Mouse (Mus musculus): ENCODE results near the gene D430042O09Rik. TPM values are rescaled to one million over a fixed set of nuclear protein-coding genes. Genes with fewer than 3 reads are reported as not detected.

The D430042O09Rik gene
- polyA plus RNA-seq, 1 experiment from 2014 or later, result 9.8 TPM

DNA sequence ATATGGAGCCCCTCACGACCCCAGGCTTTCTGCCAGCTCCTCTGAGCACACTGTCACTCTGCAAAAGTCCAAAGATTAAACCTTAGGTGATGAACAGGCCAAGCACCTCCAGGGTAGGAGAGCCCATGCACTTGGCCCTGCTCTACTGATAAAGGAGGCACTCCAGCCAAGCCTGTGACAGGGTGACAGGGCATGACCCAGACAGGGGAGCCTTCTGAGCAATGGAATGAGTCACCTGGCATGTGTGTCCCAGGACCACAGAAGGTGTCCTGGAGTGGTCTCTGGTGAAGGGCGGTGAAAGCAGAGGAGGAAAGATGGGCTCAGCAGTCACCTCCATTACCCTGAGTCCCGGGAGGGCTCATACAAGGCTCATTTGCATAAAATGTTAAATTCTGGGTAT lies 151.9 kb downstream of the D430042O09Rik start:
- Histone ChIP-seq H3K9me3 (ENCODE audit: control insufficient read depth, low read depth, low read length) (no peaks in the 10 kb centered on the region), H3K9ac (replicated peaks; ENCODE audit: low read depth, low read length) (no peak overlapping the region), H3K27ac (ENCODE audit: low read length) (no peak overlapping the region), H3K4me2 (replicated peaks; ENCODE audit: low read depth, low read length) (no peak overlapping the region), H3K36me3 (ENCODE audit: control insufficient read depth, insufficient read depth, low read length) (no peaks in the 10 kb centered on the region), H3K4me3 (ENCODE audit: low read depth, low read length) (no peak overlapping the region), H3K27me3 (ENCODE audit: control insufficient read depth, insufficient read depth, low read length) (no peaks in the 10 kb centered on the region), H3K4me1 (ENCODE audit: control insufficient read depth, insufficient read depth, low read length) (peaks cover 11% of the 10 kb centered on the region; the same call in 1 of the 2 replicates)
- ATAC-seq (ENCODE audit: insufficient number of reproducible peaks, insufficient read depth, low FRiP score, low read depth), result no peak
- WGBS, result 85% methylated on average over 3 of the region's 3 CpGs

DNA sequence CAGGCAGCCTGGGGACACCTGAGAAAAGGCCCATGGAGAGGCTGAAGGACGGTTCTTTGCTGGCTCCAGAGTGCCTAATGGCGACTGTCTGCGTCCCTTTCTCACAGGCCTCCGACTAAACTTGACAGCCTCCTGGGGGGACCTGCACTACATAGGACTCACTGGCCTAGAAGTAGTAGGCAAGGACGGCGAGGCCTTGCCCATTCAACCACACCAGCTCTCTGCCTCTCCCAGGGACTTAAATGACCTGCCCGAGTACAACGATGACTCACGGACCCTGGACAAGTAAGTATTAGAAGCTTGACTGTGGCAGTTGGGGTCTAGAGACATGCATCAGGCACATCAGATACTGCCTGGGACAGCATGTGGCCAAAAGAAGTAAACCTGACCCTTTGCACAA lies 152.7 kb downstream of the D430042O09Rik start:
- Histone ChIP-seq H3K9ac (replicated peaks; ENCODE audit: low read depth, low read length) (no peak overlapping the region), H3K9me3 (ENCODE audit: control insufficient read depth, low read depth, low read length) (no peaks in the 10 kb centered on the region), H3K4me2 (replicated peaks; ENCODE audit: low read depth, low read length) (no peak overlapping the region), H3K27me3 (ENCODE audit: control insufficient read depth, insufficient read depth, low read length) (no peaks in the 10 kb centered on the region), H3K36me3 (ENCODE audit: control insufficient read depth, insufficient read depth, low read length) (no peaks in the 10 kb centered on the region), H3K27ac (ENCODE audit: low read length) (no peak overlapping the region), H3K4me3 (ENCODE audit: low read depth, low read length) (no peak overlapping the region), H3K4me1 (ENCODE audit: control insufficient read depth, insufficient read depth, low read length) (peaks cover 17% of the 10 kb centered on the region; the same call in 1 of the 2 replicates)
- no peak for ATAC-seq (ENCODE audit: insufficient number of reproducible peaks, insufficient read depth, low FRiP score, low read depth)
- WGBS, result 85% methylated on average over 9 of the region's 9 CpGs

- ATAC-seq (ENCODE audit: insufficient number of reproducible peaks, insufficient read depth, low FRiP score, low read depth), result no peak
- H3K4me1 ChIP-seq (ENCODE audit: control insufficient read depth, insufficient read depth, low read length), result peaks cover 23% of the 10 kb centered on the region; the same call in 1 of the 2 replicates
- H3K9ac ChIP-seq (replicated peaks; ENCODE audit: low read depth, low read length), result no peak overlapping the region
- H3K27me3 ChIP-seq (ENCODE audit: control insufficient read depth, insufficient read depth, low read length), result no peaks in the 10 kb centered on the region
- H3K36me3 ChIP-seq (ENCODE audit: control insufficient read depth, insufficient read depth, low read length), result no peaks in the 10 kb centered on the region
- no peaks in the 10 kb centered on the region for H3K9me3 ChIP-seq (ENCODE audit: control insufficient read depth, low read depth, low read length)
- no peak overlapping the region for H3K4me3 ChIP-seq (ENCODE audit: low read depth, low read length)
- no peak overlapping the region for H3K4me2 ChIP-seq (replicated peaks; ENCODE audit: low read depth, low read length)
- H3K27ac ChIP-seq (ENCODE audit: low read length), result no peak overlapping the region
- 32% methylated on average over 1 of the region's 1 CpGs for WGBS
Observed at GRCm38 (mm10) chr7:125864026-125864425, 156.3 kb downstream of the D430042O09Rik start.

GRCm38 (mm10) chr7:125865234-125865633 lies 157.5 kb downstream of the D430042O09Rik start:
- H3K4me2 ChIP-seq (replicated peaks; ENCODE audit: low read depth, low read length), result no peak overlapping the region
- no peaks in the 10 kb centered on the region for H3K9me3 ChIP-seq (ENCODE audit: control insufficient read depth, low read depth, low read length)
- 40% methylated on average over 11 of the region's 11 CpGs for WGBS
- H3K36me3 ChIP-seq (ENCODE audit: control insufficient read depth, insufficient read depth, low read length), result no peaks in the 10 kb centered on the region
- peaks cover 23% of the 10 kb centered on the region; the same call in 1 of the 2 replicates for H3K4me1 ChIP-seq (ENCODE audit: control insufficient read depth, insufficient read depth, low read length)
- H3K27me3 ChIP-seq (ENCODE audit: control insufficient read depth, insufficient read depth, low read length), result no peaks in the 10 kb centered on the region
- no peak overlapping the region for H3K27ac ChIP-seq (ENCODE audit: low read length)
- no peak overlapping the region for H3K9ac ChIP-seq (replicated peaks; ENCODE audit: low read depth, low read length)
- ATAC-seq (ENCODE audit: insufficient number of reproducible peaks, insufficient read depth, low FRiP score, low read depth), result peak; percentile 24; the same call in 1 of the 2 replicates
- H3K4me3 ChIP-seq (ENCODE audit: low read depth, low read length), result no peak overlapping the region

DNA sequence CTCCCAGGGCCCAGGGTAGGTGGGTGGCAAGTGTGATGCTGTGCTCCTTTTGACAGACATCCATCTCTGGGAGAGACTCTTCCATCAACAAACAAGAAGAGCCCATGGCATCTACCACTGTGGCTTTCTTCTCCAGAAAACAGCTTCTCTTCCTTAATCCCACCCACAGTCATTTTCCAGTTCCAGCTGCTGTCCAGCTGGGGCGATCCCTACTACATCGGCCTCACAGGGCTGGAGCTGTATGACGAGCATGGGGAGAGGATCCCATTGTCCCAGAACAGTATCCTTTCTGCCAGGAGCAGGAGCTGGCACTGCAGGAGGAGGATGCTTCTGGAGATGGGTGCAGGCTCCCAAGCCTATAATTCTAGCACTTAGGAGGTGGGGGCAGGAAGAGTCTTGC lies 160.9 kb downstream of the D430042O09Rik start:
- Histone ChIP-seq H3K4me3 (ENCODE audit: low read depth, low read length) (no peak overlapping the region), H3K27me3 (ENCODE audit: control insufficient read depth, insufficient read depth, low read length) (no peaks in the 10 kb centered on the region), H3K9ac (replicated peaks; ENCODE audit: low read depth, low read length) (no peak overlapping the region), H3K36me3 (ENCODE audit: control insufficient read depth, insufficient read depth, low read length) (no peaks in the 10 kb centered on the region), H3K4me1 (ENCODE audit: control insufficient read depth, insufficient read depth, low read length) (peaks cover 30% of the 10 kb centered on the region), H3K9me3 (ENCODE audit: control insufficient read depth, low read depth, low read length) (no peaks in the 10 kb centered on the region), H3K27ac (ENCODE audit: low read length) (no peak overlapping the region), H3K4me2 (replicated peaks; ENCODE audit: low read depth, low read length) (no peak overlapping the region)
- WGBS, result 78% methylated on average over 3 of the region's 3 CpGs
- ATAC-seq (ENCODE audit: insufficient number of reproducible peaks, insufficient read depth, low FRiP score, low read depth), result no peak

GRCm38 (mm10) chr7:125871404-125872201 lies 163.9 kb downstream of the D430042O09Rik start:
- no peak overlapping the region for H3K4me2 ChIP-seq (replicated peaks; ENCODE audit: low read depth, low read length)
- peaks cover 8% of the 10 kb centered on the region; the same call in 1 of the 2 replicates for H3K4me1 ChIP-seq (ENCODE audit: control insufficient read depth, insufficient read depth, low read length)
- H3K4me3 ChIP-seq (ENCODE audit: low read depth, low read length), result no peak overlapping the region
- H3K27me3 ChIP-seq (ENCODE audit: control insufficient read depth, insufficient read depth, low read length), result no peaks in the 10 kb centered on the region
- ATAC-seq (ENCODE audit: insufficient number of reproducible peaks, insufficient read depth, low FRiP score, low read depth), result no peak
- no peak overlapping the region for H3K9ac ChIP-seq (replicated peaks; ENCODE audit: low read depth, low read length)
- H3K9me3 ChIP-seq (ENCODE audit: control insufficient read depth, low read depth, low read length), result no peaks in the 10 kb centered on the region
- H3K27ac ChIP-seq (ENCODE audit: low read length), result peak overlapping the region; percentile 52; the same call in 1 of the 2 replicates
- 27% methylated on average over 12 of the region's 12 CpGs for WGBS
- no peaks in the 10 kb centered on the region for H3K36me3 ChIP-seq (ENCODE audit: control insufficient read depth, insufficient read depth, low read length)

- Histone ChIP-seq H3K36me3 (ENCODE audit: control insufficient read depth, insufficient read depth, low read length) (no peaks in the 10 kb centered on the region), H3K9ac (replicated peaks; ENCODE audit: low read depth, low read length) (no peak overlapping the region), H3K4me1 (ENCODE audit: control insufficient read depth, insufficient read depth, low read length) (peaks cover 8% of the 10 kb centered on the region; the same call in 1 of the 2 replicates), H3K9me3 (ENCODE audit: control insufficient read depth, low read depth, low read length) (no peaks in the 10 kb centered on the region), H3K4me2 (replicated peaks; ENCODE audit: low read depth, low read length) (no peak overlapping the region), H3K4me3 (ENCODE audit: low read depth, low read length) (no peak overlapping the region), H3K27ac (ENCODE audit: low read length) (no peak overlapping the region), H3K27me3 (ENCODE audit: control insufficient read depth, insufficient read depth, low read length) (no peaks in the 10 kb centered on the region)
- WGBS, result 50% methylated on average over 6 of the region's 6 CpGs
- no peak for ATAC-seq (ENCODE audit: insufficient number of reproducible peaks, insufficient read depth, low FRiP score, low read depth)
Observed at GRCm38 (mm10) chr7:125872202-125872580, 164.5 kb downstream of the D430042O09Rik start.

DNA sequence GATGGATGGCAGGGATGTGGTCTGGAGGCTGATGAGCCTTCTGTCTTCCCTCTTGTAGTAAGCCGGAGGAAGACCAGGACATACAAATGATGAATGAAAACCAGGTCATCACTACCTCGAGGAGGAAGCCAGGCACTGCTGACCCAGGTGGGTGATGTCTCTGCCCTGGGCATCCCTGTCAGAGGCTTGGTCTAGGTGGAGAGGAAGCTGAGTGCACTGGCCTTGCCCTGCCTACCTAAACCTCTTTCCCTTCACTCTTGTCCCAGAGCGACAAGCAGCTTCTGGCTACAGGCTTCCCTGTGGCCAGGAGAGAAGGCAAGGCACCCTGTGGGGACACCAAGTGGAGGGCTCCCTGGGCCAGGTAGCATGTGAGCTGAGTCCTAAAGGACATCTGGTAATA lies 165.2 kb downstream of the D430042O09Rik start:
- no peak for ATAC-seq (ENCODE audit: insufficient number of reproducible peaks, insufficient read depth, low FRiP score, low read depth)
- no peaks in the 10 kb centered on the region for H3K36me3 ChIP-seq (ENCODE audit: control insufficient read depth, insufficient read depth, low read length)
- H3K4me3 ChIP-seq (ENCODE audit: low read depth, low read length), result no peak overlapping the region
- peaks cover 8% of the 10 kb centered on the region; the same call in 1 of the 2 replicates for H3K4me1 ChIP-seq (ENCODE audit: control insufficient read depth, insufficient read depth, low read length)
- H3K27me3 ChIP-seq (ENCODE audit: control insufficient read depth, insufficient read depth, low read length), result no peaks in the 10 kb centered on the region
- H3K4me2 ChIP-seq (replicated peaks; ENCODE audit: low read depth, low read length), result no peak overlapping the region
- H3K27ac ChIP-seq (ENCODE audit: low read length), result no peak overlapping the region
- no peaks in the 10 kb centered on the region for H3K9me3 ChIP-seq (ENCODE audit: control insufficient read depth, low read depth, low read length)
- H3K9ac ChIP-seq (replicated peaks; ENCODE audit: low read depth, low read length), result no peak overlapping the region
- 67% methylated on average over 3 of the region's 3 CpGs for WGBS

Data from stomach, embryonic 14.5 days (tissue).